Mouse (Mus musculus) embryonic facial prominence, embryonic 13.5 days (tissue): ENCODE data around the gene 5730522E02Rik. TPM values are rescaled to one million over a fixed set of nuclear protein-coding genes. Genes with fewer than 3 reads are reported as not detected.

Experiments used
- ATAC-seq: fragments of 200-750 bp; cut with Nextera tagmentation; 2 replicates; pipeline ENCODE4 v1.8.0; 2017; ENCODE audit warnings: low read depth; ENCODE audit not compliant: insufficient number of reproducible peaks, insufficient read depth, low FRiP score, low TSS enrichment
- H3K27ac ChIP-seq: fragments of 300-500 bp; sonication (generic); 2 replicates; pipeline ENCODE4 v1.5.1; 2015; ENCODE audit warnings: moderate library complexity, mild to moderate bottlenecking, inconsistent platforms
- H3K27me3 ChIP-seq: fragments of 300-500 bp; sonication (generic); 2 replicates; pipeline ENCODE4 v1.6.1; 2015; ENCODE audit warnings: mild to moderate bottlenecking, inconsistent platforms
- H3K36me3 ChIP-seq: fragments of 300-500 bp; sonication (generic); 2 replicates; pipeline ENCODE4 v1.6.1; 2015; ENCODE audit warnings: mild to moderate bottlenecking, inconsistent platforms
- H3K4me1 ChIP-seq: fragments of 300-500 bp; sonication (generic); 2 replicates; pipeline ENCODE4 v1.6.1; 2015; ENCODE audit warnings: inconsistent platforms
- H3K4me2 ChIP-seq: fragments of 300-500 bp; sonication (generic); 2 replicates; pipeline ENCODE4 v1.6.1; 2015; ENCODE audit warnings: moderate library complexity, mild to moderate bottlenecking, inconsistent platforms
- H3K4me3 ChIP-seq: fragments of 300-500 bp; sonication (generic); 2 replicates; pipeline ENCODE4 v1.5.1; 2015; ENCODE audit warnings: mild to moderate bottlenecking, inconsistent platforms
- H3K9ac ChIP-seq: fragments of 300-500 bp; sonication (generic); 2 replicates; pipeline ENCODE4 v1.6.1; 2015; ENCODE audit warnings: mild to moderate bottlenecking, inconsistent platforms
- H3K9me3 ChIP-seq: fragments of 300-500 bp; sonication (generic); 2 replicates; pipeline ENCODE4 v1.6.1; 2016; ENCODE audit warnings: inconsistent platforms
- WGBS: fragments of 180-500 bp; shearing (Covaris S2); methylation state at CpG from one replicate; pipeline ENCODE4 v1.1.7; 2015; ENCODE audit warnings: mixed read lengths; 5-methylcytosine and 5-hydroxymethylcytosine counted together
- polyA plus RNA-seq: library from polyadenylated mRNA; unstranded; fragments of >200 nt; fragmentation: Nextera tagmentation; extraction: Ambion mirVana; gene quantifications from 2 replicates; pipeline ENCODE4 v1.2.1, GENCODE M21; 2015

The 5730522E02Rik gene
- polyA plus RNA-seq, 1 experiment from 2014 or later = 7.8 TPM

- no peaks in the 10 kb centered on the region for H3K36me3 ChIP-seq
- H3K27ac ChIP-seq = no peak overlapping the region
- no peak for ATAC-seq
- no peak overlapping the region for H3K9ac ChIP-seq
- no peak overlapping the region for H3K4me3 ChIP-seq
- H3K27me3 ChIP-seq = no peaks in the 10 kb centered on the region
- no peaks in the 10 kb centered on the region for H3K9me3 ChIP-seq
- H3K4me1 ChIP-seq = peaks cover 9% of the 10 kb centered on the region
- WGBS = 58% methylated on average over 16 of the region's 16 CpGs
- H3K4me2 ChIP-seq = peak overlapping the region; percentile 41; the same call in 1 of the 2 replicates
Observed at GRCm38 (mm10) chr11:25856629-25857568, 353.7 kb downstream of the 5730522E02Rik start.

- no peaks in the 10 kb centered on the region for H3K9me3 ChIP-seq
- no peak for ATAC-seq
Observed at GRCm38 (mm10) chr11:25855794-25856193, 354.8 kb downstream of the 5730522E02Rik start.

GRCm38 (mm10) chr11:25854216-25854615 is 356.3 kb downstream of the 5730522E02Rik start:
- Histone ChIP-seq H3K36me3 (no peaks in the 10 kb centered on the region), H3K9me3 (no peaks in the 10 kb centered on the region), H3K4me1 (peaks cover 9% of the 10 kb centered on the region), H3K4me2 (no peak overlapping the region), H3K4me3 (no peak overlapping the region), H3K27me3 (no peaks in the 10 kb centered on the region), H3K27ac (no peak overlapping the region), H3K9ac (no peak overlapping the region)
- no peak for ATAC-seq
- 84% methylated on average over 10 of the region's 10 CpGs for WGBS

More at GRCm38 (mm10) chr11:25855794-25856193, 354.8 kb downstream of the 5730522E02Rik start:
- peak overlapping the region; percentile 18; the same call in 1 of the 2 replicates for H3K4me3 ChIP-seq
- WGBS = 44% methylated on average over 9 of the region's 9 CpGs
- H3K9ac ChIP-seq = no peak overlapping the region
- peak overlapping the region; percentile 41 for H3K4me2 ChIP-seq
- H3K27me3 ChIP-seq = no peaks in the 10 kb centered on the region
- no peaks in the 10 kb centered on the region for H3K36me3 ChIP-seq
- H3K4me1 ChIP-seq = peaks cover 9% of the 10 kb centered on the region
- H3K27ac ChIP-seq = no peak overlapping the region

DNA sequence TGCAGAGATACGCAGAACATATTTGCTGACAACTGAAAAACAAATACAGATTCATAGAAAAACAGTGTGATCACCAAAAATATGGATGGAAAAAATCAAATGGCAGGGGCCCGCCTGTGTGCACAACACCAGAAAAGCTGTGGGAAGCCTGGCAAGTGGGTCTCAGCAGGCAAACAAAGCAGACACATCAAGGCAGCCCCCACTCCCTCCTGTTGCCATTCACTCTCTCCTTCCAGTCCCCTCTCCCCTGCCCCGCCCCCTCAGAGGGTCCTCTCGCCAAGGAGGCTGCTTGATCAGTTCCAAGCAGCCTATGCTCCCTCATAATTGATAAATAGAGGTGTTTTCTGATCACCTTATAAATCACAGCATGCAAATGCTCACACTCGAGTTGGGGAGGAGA is 357.5 kb downstream of the 5730522E02Rik start:
- H3K27ac ChIP-seq = no peak overlapping the region
- 40% methylated on average over 5 of the region's 5 CpGs for WGBS
- no peak overlapping the region for H3K4me2 ChIP-seq
- H3K27me3 ChIP-seq = no peaks in the 10 kb centered on the region
- H3K4me1 ChIP-seq = peaks cover 9% of the 10 kb centered on the region
- no peak for ATAC-seq
- H3K4me3 ChIP-seq = no peak overlapping the region
- H3K9me3 ChIP-seq = no peaks in the 10 kb centered on the region
- H3K9ac ChIP-seq = no peak overlapping the region
- H3K36me3 ChIP-seq = no peaks in the 10 kb centered on the region

- WGBS = 57% methylated on average over 14 of the region's 14 CpGs
- no peaks in the 10 kb centered on the region for H3K36me3 ChIP-seq
- no peak for ATAC-seq
- H3K4me1 ChIP-seq = no peaks in the 10 kb centered on the region
- H3K27me3 ChIP-seq = no peaks in the 10 kb centered on the region
- H3K9me3 ChIP-seq = no peaks in the 10 kb centered on the region
- H3K4me2 ChIP-seq = no peak overlapping the region
- H3K9ac ChIP-seq = no peak overlapping the region
- no peak overlapping the region for H3K27ac ChIP-seq
- no peak overlapping the region for H3K4me3 ChIP-seq
Observed at GRCm38 (mm10) chr11:25848824-25849644, 361.5 kb downstream of the 5730522E02Rik start.

DNA sequence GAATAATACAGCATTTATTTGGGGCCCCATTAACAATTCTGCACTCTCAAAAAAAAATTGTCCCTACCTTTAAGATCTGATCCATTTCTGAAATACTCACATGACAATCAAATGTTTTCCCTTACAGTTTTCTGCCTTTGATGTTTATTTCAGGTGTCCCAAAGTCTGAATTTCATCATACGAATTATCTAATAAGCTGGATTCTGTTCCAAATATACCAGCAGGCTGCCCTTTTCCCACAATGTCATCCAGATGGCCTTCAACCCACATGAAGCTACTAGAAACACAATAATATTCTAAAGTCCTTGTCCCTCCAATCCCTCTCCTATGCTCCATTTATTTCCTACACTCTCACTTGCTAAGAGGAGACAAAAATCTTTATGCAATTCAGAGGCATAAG is 372.1 kb downstream of the 5730522E02Rik start:
- H3K4me1 ChIP-seq = no peaks in the 10 kb centered on the region
- H3K4me2 ChIP-seq = no peak overlapping the region
- H3K27ac ChIP-seq = no peak overlapping the region
- ATAC-seq = no peak
- no peak overlapping the region for H3K9ac ChIP-seq
- no peaks in the 10 kb centered on the region for H3K9me3 ChIP-seq
- H3K27me3 ChIP-seq = no peaks in the 10 kb centered on the region
- no peaks in the 10 kb centered on the region for H3K36me3 ChIP-seq
- 64% methylated on average over 1 of the region's 1 CpGs for WGBS
- no peak overlapping the region for H3K4me3 ChIP-seq

- Histone ChIP-seq H3K9ac (no peak overlapping the region), H3K4me2 (no peak overlapping the region)
- no peak for ATAC-seq
Observed at GRCm38 (mm10) chr11:25819789-25820188, 390.8 kb downstream of the 5730522E02Rik start.

DNA sequence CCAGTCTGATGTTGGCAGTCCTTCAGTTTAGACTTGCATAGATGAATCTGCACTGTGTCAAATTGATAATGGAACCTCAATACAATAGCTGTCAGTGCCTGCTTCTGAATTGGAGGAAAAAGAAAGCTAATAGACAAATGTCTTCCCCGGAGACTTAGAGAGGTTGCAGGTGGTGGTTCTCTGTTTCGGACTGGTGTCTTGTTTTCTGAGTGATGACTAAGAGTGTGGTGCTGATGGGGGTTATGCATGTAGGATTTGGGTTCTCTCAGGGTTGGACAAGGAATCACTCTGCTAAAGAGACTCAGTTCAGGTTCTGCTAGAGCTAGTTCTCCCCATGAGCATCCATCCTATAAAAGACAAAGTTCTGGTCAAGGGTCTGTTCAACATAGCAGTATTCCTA is 397.1 kb downstream of the 5730522E02Rik start:
- Histone ChIP-seq H3K4me1 (no peaks in the 10 kb centered on the region), H3K27me3 (no peaks in the 10 kb centered on the region), H3K9ac (no peak overlapping the region), H3K27ac (no peak overlapping the region), H3K4me3 (no peak overlapping the region), H3K4me2 (no peak overlapping the region), H3K9me3 (no peaks in the 10 kb centered on the region), H3K36me3 (no peaks in the 10 kb centered on the region)
- WGBS = 78% methylated on average over 2 of the region's 2 CpGs
- ATAC-seq = no peak

More at GRCm38 (mm10) chr11:25819789-25820188, 390.8 kb downstream of the 5730522E02Rik start:
- Histone ChIP-seq H3K4me3 (no peak overlapping the region), H3K27ac (no peak overlapping the region), H3K4me1 (no peaks in the 10 kb centered on the region), H3K27me3 (no peaks in the 10 kb centered on the region), H3K9me3 (peaks cover 8% of the 10 kb centered on the region; the same call in 1 of the 2 replicates), H3K36me3 (no peaks in the 10 kb centered on the region)

DNA sequence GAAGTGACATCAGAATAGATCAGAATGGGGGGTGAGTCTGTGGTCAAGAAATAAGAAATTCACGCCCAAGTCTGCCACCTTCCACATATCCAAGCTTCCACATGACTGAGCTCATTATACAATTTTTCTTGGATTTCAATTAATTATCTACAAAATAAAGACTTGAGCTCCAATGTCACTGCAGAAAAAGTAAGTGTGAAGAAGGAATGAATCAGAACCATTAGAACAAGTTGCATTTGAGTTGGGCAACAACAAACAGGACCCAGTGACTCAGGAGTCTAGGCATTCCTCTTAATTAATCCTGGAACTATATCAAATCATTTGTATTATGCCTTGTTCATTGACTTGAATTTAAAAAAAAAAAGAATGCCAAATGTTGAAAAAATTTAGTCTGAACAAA is 422.9 kb downstream of the 5730522E02Rik start:
- H3K4me2 ChIP-seq = no peak overlapping the region
- no peaks in the 10 kb centered on the region for H3K27me3 ChIP-seq
- H3K27ac ChIP-seq = no peak overlapping the region
- no peak overlapping the region for H3K9ac ChIP-seq
- no peak for ATAC-seq
- 93% methylated on average over 1 of the region's 1 CpGs for WGBS
- no peak overlapping the region for H3K4me3 ChIP-seq
- H3K9me3 ChIP-seq = no peaks in the 10 kb centered on the region
- H3K4me1 ChIP-seq = no peaks in the 10 kb centered on the region
- no peaks in the 10 kb centered on the region for H3K36me3 ChIP-seq

GRCm38 (mm10) chr11:25772231-25772630 is 438.3 kb downstream of the 5730522E02Rik start:
- H3K9me3 ChIP-seq = no peaks in the 10 kb centered on the region
- 0 out of 2 replicates have a peak, but pooled peaks cover 5% of the 10 kb centered on the region for H3K4me1 ChIP-seq
- no peaks in the 10 kb centered on the region for H3K36me3 ChIP-seq
- H3K4me3 ChIP-seq = no peak overlapping the region
- WGBS = 73% methylated on average over 1 of the region's 1 CpGs
- H3K9ac ChIP-seq = no peak overlapping the region
- ATAC-seq = no peak
- no peaks in the 10 kb centered on the region for H3K27me3 ChIP-seq
- H3K27ac ChIP-seq = no peak overlapping the region
- H3K4me2 ChIP-seq = no peak overlapping the region

GRCm38 (mm10) chr11:25770991-25771568 is 439.5 kb downstream of the 5730522E02Rik start:
- H3K9ac ChIP-seq = no peak overlapping the region
- peaks cover 10% of the 10 kb centered on the region; the same call in 1 of the 2 replicates for H3K4me1 ChIP-seq
- H3K4me2 ChIP-seq = no peak overlapping the region
- no peaks in the 10 kb centered on the region for H3K36me3 ChIP-seq
- H3K27me3 ChIP-seq = no peaks in the 10 kb centered on the region
- 84% methylated on average over 3 of the region's 3 CpGs for WGBS
- H3K27ac ChIP-seq = no peak overlapping the region
- no peak for ATAC-seq
- no peaks in the 10 kb centered on the region for H3K9me3 ChIP-seq
- no peak overlapping the region for H3K4me3 ChIP-seq
